Mouse (Mus musculus): ENCODE measurements around the gene Hist2h3b. TPM values are rescaled to one million over a fixed set of nuclear protein-coding genes. Genes with fewer than 3 reads are reported as not detected.

Hist2h3b gene
- total RNA-seq, 2 experiments from 2014 or later, result 35.3 to 37.8 TPM

- no peak for DNase-seq (ENCODE audit: low spot score in 2 of 2)
These were observed 25.3 kb downstream of the Hist2h3b start, which contains the start of gene Fcgr1 for GRCm38 (mm10) chr3:96293787-96294186. Gene Fcgr1 (minus strand): TSS chr3:96293969.

DNA sequence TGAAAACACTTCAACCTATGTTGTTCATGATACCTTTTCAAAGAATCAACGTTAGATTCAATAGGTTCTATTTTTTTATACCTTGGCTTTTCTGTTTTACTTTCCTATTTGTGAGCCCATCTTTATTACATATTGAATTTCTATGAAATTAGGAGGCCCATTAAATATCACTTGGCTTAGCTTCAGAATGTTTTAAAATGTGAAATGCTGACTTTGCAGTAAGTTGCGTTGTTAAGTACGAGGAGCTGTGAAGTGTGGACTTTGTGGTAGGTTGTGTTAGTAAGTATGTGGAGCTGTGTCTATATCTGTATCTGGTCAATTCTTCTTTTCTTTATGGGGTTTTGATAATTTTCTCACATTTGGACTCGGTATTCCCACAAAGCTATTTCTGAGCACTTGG lies 29.9 kb downstream of the Hist2h3b start:
- no peak for DNase-seq (ENCODE audit: low spot score in 2 of 2)

GRCm38 (mm10) chr3:96299562-96299961 lies 31.1 kb downstream of the Hist2h3b start:
- no peak for DNase-seq (ENCODE audit: low spot score in 2 of 2)

- DNase-seq (ENCODE audit: low spot score in 2 of 2), result no peak
These were observed 32.5 kb downstream of the Hist2h3b start for GRCm38 (mm10) chr3:96300706-96301529.

DNA sequence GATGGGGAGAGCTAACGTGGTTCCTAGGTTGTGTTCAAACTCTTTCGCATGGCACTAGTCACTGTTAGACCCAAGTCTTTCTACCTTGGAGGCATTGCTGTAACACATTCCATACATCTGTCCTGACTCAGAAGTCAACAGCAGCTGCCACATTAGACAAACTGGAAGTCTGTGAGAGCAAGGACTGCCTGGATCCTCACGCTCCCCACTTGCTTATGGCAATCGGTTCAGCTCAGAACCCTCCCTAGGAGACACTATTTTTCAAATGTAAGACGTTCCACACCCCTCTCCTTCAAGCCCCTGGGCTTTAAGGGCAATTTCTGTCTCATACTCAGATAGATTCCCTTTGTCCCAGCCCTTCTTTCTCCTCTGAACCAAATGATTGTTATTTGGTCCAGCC lies 33.6 kb downstream of the Hist2h3b start:
- DNase-seq (ENCODE audit: low spot score in 2 of 2), result no peak

DNA sequence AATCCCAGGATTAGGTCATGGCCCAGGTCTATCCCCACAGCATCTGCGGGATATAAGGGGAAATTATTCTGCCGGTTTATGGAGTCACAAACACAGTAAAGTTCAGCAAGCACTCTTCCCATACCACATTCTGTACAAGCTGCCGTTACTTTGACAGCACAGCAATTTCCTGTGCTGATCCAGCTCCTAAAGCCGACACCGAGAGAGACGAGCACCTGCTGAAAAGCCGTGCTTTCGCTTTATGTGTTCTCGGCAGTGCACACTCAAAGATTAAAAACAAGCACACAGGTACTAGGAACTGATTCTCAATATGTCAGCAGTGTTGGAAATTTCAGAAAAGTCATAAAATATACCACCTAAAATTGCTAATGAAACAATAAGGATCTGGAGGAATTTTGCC lies 38.1 kb downstream of the Hist2h3b start:
- no peak for DNase-seq (ENCODE audit: low spot score in 2 of 2)

- DNase-seq (ENCODE audit: low spot score in 2 of 2), result no peak
These were observed 41.0 kb downstream of the Hist2h3b start for GRCm38 (mm10) chr3:96309441-96309840.

GRCm38 (mm10) chr3:96312341-96313098 lies 44.1 kb downstream of the Hist2h3b start:
- peak; percentile 53 to 58 for DNase-seq (ENCODE audit: low spot score in 2 of 2)

Small RNAs within 50 kb of the gene (microRNA-seq; reads per million reads assigned to microRNA genes)
- gene Gm44492 (0 reads per million in 2 experiments), gene Gm47311 (0 reads per million in 2 experiments), gene Gm47313 (0 reads per million in 2 experiments)

Other genes with a start within 250 kb of the Hist2h3b start
- gene Vps45, start 210.2 kb upstream of the Hist2h3b start, total RNA-seq (2021), result 10 to 100 TPM; 43.7 to 45.6 TPM
- 10 to 100 TPM; 40.1 to 40.8 TPM for gene Otud7b, start 164.1 kb upstream of the Hist2h3b start, total RNA-seq (2021)
- gene Mtmr11, start 106.7 kb upstream of the Hist2h3b start, total RNA-seq (2021), result 1 to 10 TPM; 4.0 to 6.8 TPM
- gene Sf3b4, start 96.3 kb upstream of the Hist2h3b start, total RNA-seq (2021), result 10 to 100 TPM; 50.4 to 51.0 TPM
- 100 to 1,000 TPM; 359 to 373 TPM for gene Sv2a, start 87.5 kb upstream of the Hist2h3b start, total RNA-seq (2021)
- 10 to 100 TPM; 18.2 to 19.4 TPM for gene Bola1, start 48.9 kb upstream of the Hist2h3b start, total RNA-seq (2021)
- 10 to 100 TPM; 10.4 to 10.6 TPM for gene Hist2h2ab, start 48.8 kb upstream of the Hist2h3b start, total RNA-seq (2021)
- 10 to 100 TPM; 24.5 to 27.2 TPM for gene Hist2h2ac, start 47.8 kb upstream of the Hist2h3b start, total RNA-seq (2021)
- 1 to 10 TPM; 8.3 to 9.0 TPM for gene Hist2h2be, start 47.5 kb upstream of the Hist2h3b start, total RNA-seq (2021)
- 10 to 100 TPM in 1 of 2 experiments, 1 to 10 TPM in 1; 7.7 to 11.1 TPM for gene Hist2h3c2, start 29.5 kb upstream of the Hist2h3b start, total RNA-seq (2021)
- 100 to 1,000 TPM; 207 to 216 TPM for gene Hist2h2aa2, start 28.4 kb upstream of the Hist2h3b start, total RNA-seq (2021)
- gene Hist2h2aa1, start 23.2 kb upstream of the Hist2h3b start, total RNA-seq (2021), result 10 to 100 TPM in 1 of 2 experiments, 1 to 10 TPM in 1; 8.7 to 12.8 TPM
- gene Hist2h3c1, start 22.0 kb upstream of the Hist2h3b start, total RNA-seq (2021), result not detected
- gene Hist2h4, start 5.3 kb upstream of the Hist2h3b start, total RNA-seq (2021), result 10 to 100 TPM; 33.3 to 33.7 TPM
- 100 to 1,000 TPM; 146 to 147 TPM for gene Hist2h2bb, start 1.1 kb downstream of the Hist2h3b start, total RNA-seq (2021)
- gene Fcgr1, start 25.3 kb downstream of the Hist2h3b start, total RNA-seq (2021), result 1 to 10 TPM; 1.9 to 3.8 TPM
- gene BC107364, start 183.7 kb downstream of the Hist2h3b start, total RNA-seq (2021), result not detected